Mouse (Mus musculus): Measurements from ENCODE around the gene Traf3ip1. TPM values are rescaled to one million over a fixed set of nuclear protein-coding genes. Genes with fewer than 3 reads are reported as not detected.
A peak's percentile ranks its signal among the peaks of the same experiment; 100 is the strongest.

Gene Traf3ip1
- 7.2 and 8.1 TPM in 2 replicates for polyA plus RNA-seq (2015; fragmentation: Nextera tagmentation; extraction: Ambion mirVana)

DNA sequence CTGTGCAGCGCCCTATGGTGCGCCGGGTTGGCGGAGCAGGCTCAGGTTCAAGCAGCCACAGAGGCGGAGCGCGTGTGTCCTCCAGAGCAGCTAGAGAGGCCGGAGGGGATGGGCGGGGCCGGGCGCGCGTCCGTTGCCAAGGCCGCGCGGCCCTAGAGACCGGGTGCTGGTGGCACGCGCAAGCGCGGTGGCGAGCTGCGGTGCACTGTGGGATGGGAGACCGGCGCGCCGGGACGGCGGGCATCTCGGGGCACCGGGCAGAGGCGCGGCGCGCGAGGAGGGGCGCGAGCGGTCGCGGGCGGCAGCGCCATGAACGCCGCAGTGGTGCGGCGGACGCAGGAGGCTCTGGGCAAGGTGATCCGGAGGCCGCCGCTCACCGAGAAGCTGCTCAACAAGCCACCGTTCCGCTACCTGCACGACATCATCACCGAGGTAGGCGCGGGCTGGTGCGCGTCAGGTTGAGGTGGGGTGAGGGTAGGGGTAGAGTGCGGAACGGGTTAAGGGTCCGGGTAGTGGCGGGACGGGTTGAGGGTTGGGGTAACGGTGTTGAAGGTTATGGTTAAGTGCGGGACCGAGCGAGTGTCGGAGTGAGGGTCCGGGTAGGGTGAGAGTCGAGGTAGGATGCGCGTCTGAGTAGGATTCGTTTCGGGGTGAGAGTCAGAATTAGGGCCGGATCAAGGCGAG is at the start of gene Traf3ip1:
Gene Traf3ip1, plus strand, starts transcription at position 191 of the 684 bp plus-strand sequence.
- Histone ChIP-seq H3K4me1 (replicated peaks) (peaks cover 10% of the 10 kb centered on the region), H3K4me3 (replicated peaks) (peak within 1 kb of the TSS; percentile 93), H3K27ac (no peak within 1 kb of the TSS), H3K9me3 (no peaks in the 10 kb centered on the region), H3K36me3 (no peaks in the 10 kb centered on the region; the same call in 1 of the 2 replicates), H3K27me3 (replicated peaks) (no peaks in the 10 kb centered on the region), H3K4me2 (replicated peaks) (peak within 1 kb of the TSS; percentile 86), H3K9ac (peak within 1 kb of the TSS; percentile 77)
- WGBS, result under 1% methylated on average over 79 of the region's 79 CpGs
- ATAC-seq, result peak; percentile 100

DNA sequence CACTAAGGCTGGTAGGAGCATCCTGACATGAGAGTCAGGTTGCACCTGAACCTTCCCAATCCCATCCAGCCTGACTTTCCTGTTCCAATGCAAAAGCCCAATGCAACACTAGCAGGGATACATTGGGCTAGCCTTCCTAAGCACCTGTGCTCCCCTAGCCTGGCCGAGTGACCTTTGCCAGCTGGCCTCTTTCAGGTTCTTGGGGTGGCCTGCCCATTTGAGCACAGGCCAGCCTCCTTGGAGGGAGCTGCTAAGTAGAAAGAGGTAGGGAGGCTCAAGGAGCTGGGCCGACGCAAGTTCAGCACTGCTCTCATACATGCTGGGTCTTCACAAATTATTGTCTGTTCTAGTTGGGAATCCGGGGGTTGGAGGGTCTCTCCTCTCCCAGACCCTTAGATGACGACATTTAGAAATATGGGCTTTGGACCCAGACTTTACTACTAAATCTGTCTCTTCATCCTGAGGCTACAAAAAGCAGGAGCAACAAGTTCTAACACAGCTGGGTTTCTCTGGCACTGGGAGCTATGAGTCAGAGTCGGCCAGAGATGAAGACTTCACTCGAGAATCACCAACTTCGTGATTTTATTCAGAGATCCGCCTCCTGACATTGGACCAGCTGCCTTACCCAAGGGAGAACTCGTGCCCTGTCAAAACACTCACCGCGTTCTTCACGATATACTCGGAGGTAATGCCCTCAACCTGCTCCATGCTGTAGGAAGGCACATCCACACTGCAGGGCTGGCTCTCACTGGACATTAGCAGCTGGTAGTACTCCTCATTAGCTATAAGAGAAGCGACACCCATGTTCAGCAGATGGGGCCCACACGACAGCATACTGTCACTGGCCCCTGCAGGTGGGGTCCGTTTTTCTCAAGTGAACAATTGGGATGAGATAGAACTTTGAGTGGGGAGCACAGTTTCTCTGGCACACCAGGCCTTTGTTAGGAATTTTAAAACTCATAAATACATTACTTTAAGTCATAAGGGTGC is 49.3 kb upstream of the Traf3ip1 start:
- Histone ChIP-seq H3K4me2 (replicated peaks) (no peak overlapping the region), H3K27me3 (replicated peaks) (no peaks in the 10 kb centered on the region), H3K4me3 (replicated peaks) (no peak overlapping the region), H3K9me3 (no peaks in the 10 kb centered on the region), H3K4me1 (replicated peaks) (peaks cover 14% of the 10 kb centered on the region; the same call in 1 of the 2 replicates), H3K27ac (no peak overlapping the region), H3K36me3 (peaks cover 26% of the 10 kb centered on the region), H3K9ac (no peak overlapping the region)
- 87% methylated on average over 17 of the region's 17 CpGs for WGBS
- no peak for ATAC-seq

GRCm38 (mm10) chr1:91446060-91446459 is 48.4 kb upstream of the Traf3ip1 start:
- Histone ChIP-seq H3K27me3 (replicated peaks) (no peaks in the 10 kb centered on the region), H3K9me3 (no peaks in the 10 kb centered on the region), H3K27ac (no peak overlapping the region), H3K36me3 (peaks cover 25% of the 10 kb centered on the region), H3K4me2 (replicated peaks) (no peak overlapping the region), H3K9ac (no peak overlapping the region), H3K4me1 (replicated peaks) (peaks cover 14% of the 10 kb centered on the region; the same call in 1 of the 2 replicates), H3K4me3 (replicated peaks) (no peak overlapping the region)
- 67% methylated on average over 8 of the region's 8 CpGs for WGBS
- peak; percentile 60 for ATAC-seq

- H3K4me1 ChIP-seq (replicated peaks), result peaks cover 19% of the 10 kb centered on the region
- ATAC-seq, result no peak
- no peak overlapping the region for H3K9ac ChIP-seq
- no peak overlapping the region for H3K4me3 ChIP-seq (replicated peaks)
- H3K4me2 ChIP-seq (replicated peaks), result no peak overlapping the region
- no peaks in the 10 kb centered on the region for H3K27me3 ChIP-seq (replicated peaks)
- H3K27ac ChIP-seq, result no peak overlapping the region
- WGBS, result 91% methylated on average over 4 of the region's 4 CpGs
- H3K36me3 ChIP-seq, result peaks cover 25% of the 10 kb centered on the region
- H3K9me3 ChIP-seq, result no peaks in the 10 kb centered on the region
Measured at GRCm38 (mm10) chr1:91446511-91446910, 47.9 kb upstream of the Traf3ip1 start.

GRCm38 (mm10) chr1:91448688-91449087 is 45.8 kb upstream of the Traf3ip1 start:
- H3K9me3 ChIP-seq, result no peaks in the 10 kb centered on the region
- peaks cover 31% of the 10 kb centered on the region for H3K4me1 ChIP-seq (replicated peaks)
- H3K4me3 ChIP-seq (replicated peaks), result no peak overlapping the region
- no peak for ATAC-seq
- H3K36me3 ChIP-seq, result peaks cover 25% of the 10 kb centered on the region
- H3K4me2 ChIP-seq (replicated peaks), result no peak overlapping the region
- 0 out of 2 replicates have a peak overlapping the region, but pooled peaks have one; percentile 9 for H3K27ac ChIP-seq
- H3K9ac ChIP-seq, result no peak overlapping the region
- no peaks in the 10 kb centered on the region for H3K27me3 ChIP-seq (replicated peaks)
- 77% methylated on average over 10 of the region's 10 CpGs for WGBS

GRCm38 (mm10) chr1:91450851-91451250 is 43.6 kb upstream of the Traf3ip1 start:
- no peak overlapping the region for H3K4me3 ChIP-seq (replicated peaks)
- H3K9ac ChIP-seq, result no peak overlapping the region
- H3K27me3 ChIP-seq (replicated peaks), result no peaks in the 10 kb centered on the region
- no peak overlapping the region for H3K27ac ChIP-seq
- no peak for ATAC-seq
- no peaks in the 10 kb centered on the region for H3K9me3 ChIP-seq
- no peak overlapping the region for H3K4me2 ChIP-seq (replicated peaks)
- peaks cover 51% of the 10 kb centered on the region for H3K4me1 ChIP-seq (replicated peaks)
- H3K36me3 ChIP-seq, result peaks cover 19% of the 10 kb centered on the region
- WGBS, result 80% methylated on average over 5 of the region's 5 CpGs

DNA sequence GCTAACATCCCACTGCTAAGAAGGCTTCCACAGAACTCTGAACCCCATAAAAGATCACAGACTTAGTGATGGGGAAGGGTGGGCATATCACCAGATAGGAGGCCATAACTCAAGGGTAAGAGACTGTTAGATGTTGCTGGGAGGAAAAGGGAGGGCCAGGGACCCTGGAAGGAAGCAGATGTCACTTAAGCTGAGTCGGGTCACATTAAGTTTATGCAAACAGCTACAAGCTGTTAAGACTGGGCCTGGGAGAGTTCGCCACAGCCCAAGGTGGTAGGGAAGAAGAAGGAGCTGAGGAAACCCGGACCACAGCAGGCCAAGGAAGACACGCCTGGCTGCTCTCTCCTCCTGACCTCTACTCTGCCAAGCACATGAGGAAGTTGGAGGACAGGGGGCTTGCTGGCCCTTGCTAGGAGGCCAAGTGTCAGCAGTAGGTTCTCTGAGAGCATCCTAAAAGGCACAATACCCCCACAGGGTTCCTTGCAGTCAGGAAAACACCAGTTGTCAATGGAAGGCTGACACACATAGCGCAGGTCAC is 42.8 kb upstream of the Traf3ip1 start:
- no peak overlapping the region for H3K4me2 ChIP-seq (replicated peaks)
- H3K4me1 ChIP-seq (replicated peaks), result peaks cover 53% of the 10 kb centered on the region
- 37% methylated on average over 5 of the region's 5 CpGs for WGBS
- H3K9ac ChIP-seq, result no peak overlapping the region
- peak overlapping the region; percentile 27; the same call in 1 of the 2 replicates for H3K27ac ChIP-seq
- peaks cover 19% of the 10 kb centered on the region for H3K36me3 ChIP-seq
- H3K4me3 ChIP-seq (replicated peaks), result no peak overlapping the region
- ATAC-seq, result no peak
- no peaks in the 10 kb centered on the region for H3K27me3 ChIP-seq (replicated peaks)
- no peaks in the 10 kb centered on the region for H3K9me3 ChIP-seq

DNA sequence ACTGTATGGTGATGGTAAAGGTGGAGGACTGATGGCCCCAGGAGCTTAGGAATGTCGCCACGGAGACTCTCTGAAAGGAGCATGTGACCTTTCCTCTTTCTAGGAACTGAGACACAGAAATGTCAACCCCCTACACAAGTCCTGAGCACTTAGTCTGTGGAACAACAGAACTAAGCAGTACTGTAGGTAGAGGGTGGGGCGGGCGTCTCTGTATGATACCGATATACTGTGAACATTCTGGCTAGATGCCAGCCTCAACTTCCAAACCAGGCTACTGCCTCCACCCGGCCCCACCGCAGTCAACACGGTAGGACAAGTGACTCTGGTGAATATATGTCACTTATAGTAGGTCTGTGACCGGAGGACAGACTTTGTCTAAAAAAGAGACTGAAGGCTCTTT is 40.5 kb upstream of the Traf3ip1 start:
- Histone ChIP-seq H3K27ac (peak overlapping the region; percentile 95; the same call in 1 of the 2 replicates), H3K9me3 (no peaks in the 10 kb centered on the region), H3K9ac (no peak overlapping the region), H3K27me3 (replicated peaks) (no peaks in the 10 kb centered on the region), H3K4me3 (replicated peaks) (no peak overlapping the region), H3K4me2 (replicated peaks) (no peak overlapping the region), H3K36me3 (0 out of 2 replicates have a peak, but pooled peaks cover 3% of the 10 kb centered on the region), H3K4me1 (replicated peaks) (peaks cover 73% of the 10 kb centered on the region)
- 66% methylated on average over 9 of the region's 9 CpGs for WGBS
- no peak for ATAC-seq

- H3K4me1 ChIP-seq (replicated peaks), result peaks cover 71% of the 10 kb centered on the region
- H3K27ac ChIP-seq, result peak overlapping the region; percentile 95
- 67% methylated on average over 3 of the region's 3 CpGs for WGBS
- no peaks in the 10 kb centered on the region for H3K36me3 ChIP-seq
- H3K4me2 ChIP-seq (replicated peaks), result no peak overlapping the region
- no peaks in the 10 kb centered on the region for H3K9me3 ChIP-seq
- H3K27me3 ChIP-seq (replicated peaks), result no peaks in the 10 kb centered on the region
- no peak for ATAC-seq
- no peak overlapping the region for H3K4me3 ChIP-seq (replicated peaks)
- H3K9ac ChIP-seq, result no peak overlapping the region
Measured at GRCm38 (mm10) chr1:91454366-91454765, 40.1 kb upstream of the Traf3ip1 start.

DNA sequence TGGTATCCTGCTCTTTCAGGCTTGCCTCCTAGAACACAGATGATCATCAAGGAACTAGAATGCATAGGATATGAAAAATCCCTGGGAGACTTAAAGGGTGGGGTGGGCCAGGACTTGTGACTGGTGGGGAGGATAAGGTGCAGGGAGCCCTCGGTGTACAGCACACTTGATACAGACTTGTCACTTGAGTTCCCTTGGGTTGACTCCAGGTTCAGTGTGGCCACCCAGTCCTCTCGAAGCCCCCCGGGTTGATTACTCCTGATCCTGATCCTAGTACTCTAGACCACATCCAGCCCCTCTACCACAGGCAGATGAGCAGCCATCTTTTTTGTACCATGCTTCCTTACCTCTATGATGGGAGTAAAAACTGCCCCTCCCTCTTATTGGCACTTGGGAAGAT is 39.5 kb upstream of the Traf3ip1 start:
- H3K4me2 ChIP-seq (replicated peaks), result peak overlapping the region; percentile 77; the same call in 1 of the 2 replicates
- no peaks in the 10 kb centered on the region for H3K9me3 ChIP-seq
- WGBS, result 82% methylated on average over 3 of the region's 3 CpGs
- H3K4me1 ChIP-seq (replicated peaks), result peaks cover 69% of the 10 kb centered on the region
- peak overlapping the region; percentile 95 for H3K27ac ChIP-seq
- H3K4me3 ChIP-seq (replicated peaks), result no peak overlapping the region
- no peak overlapping the region for H3K9ac ChIP-seq
- ATAC-seq, result no peak
- H3K27me3 ChIP-seq (replicated peaks), result no peaks in the 10 kb centered on the region
- no peaks in the 10 kb centered on the region for H3K36me3 ChIP-seq

GRCm38 (mm10) chr1:91455661-91456161 is 38.7 kb upstream of the Traf3ip1 start:
- Histone ChIP-seq H3K9ac (peak overlapping the region; percentile 36; the same call in 1 of the 2 replicates), H3K9me3 (no peaks in the 10 kb centered on the region)

More at GRCm38 (mm10) chr1:91455661-91456161, 38.7 kb upstream of the Traf3ip1 start:
- Histone ChIP-seq H3K4me2 (replicated peaks) (peak overlapping the region; percentile 77), H3K27ac (peak overlapping the region; percentile 95), H3K36me3 (no peaks in the 10 kb centered on the region), H3K4me3 (replicated peaks) (peak overlapping the region; percentile 10; the same call in 1 of the 2 replicates), H3K27me3 (replicated peaks) (no peaks in the 10 kb centered on the region), H3K4me1 (replicated peaks) (peaks cover 73% of the 10 kb centered on the region)
- no peak for ATAC-seq
- 13% methylated on average over 7 of the region's 7 CpGs for WGBS
